Mouse (Mus musculus) stomach, embryonic 15.5 days (tissue): Measurements from ENCODE around the gene Tbx5. TPM values are rescaled to one million over a fixed set of nuclear protein-coding genes. Genes with fewer than 3 reads are reported as not detected.

Source experiments
- ATAC-seq: fragments of 200-750 bp; cut with Nextera tagmentation; 2 replicates; pipeline ENCODE4 v1.8.0; 2017; ENCODE audit warnings: low read depth, moderate number of reproducible peaks, moderate TSS enrichment; ENCODE audit not compliant: insufficient read depth, low FRiP score
- H3K27ac ChIP-seq: fragments of 300-500 bp; sonication (generic); 2 replicates; pipeline ENCODE4 v1.5.1; 2015; ENCODE audit warnings: mild to moderate bottlenecking, inconsistent platforms
- H3K27me3 ChIP-seq: fragments of 300-500 bp; sonication (generic); replicated peaks from 2 replicates; pipeline ENCODE4 v1.6.1; 2015; ENCODE audit warnings: inconsistent platforms
- H3K36me3 ChIP-seq: fragments of 300-500 bp; sonication (generic); 2 replicates; pipeline ENCODE4 v1.6.1; 2015; ENCODE audit warnings: inconsistent platforms
- H3K4me1 ChIP-seq: fragments of 300-500 bp; sonication (generic); 2 replicates; pipeline ENCODE4 v1.6.1; 2015; ENCODE audit warnings: inconsistent platforms
- H3K4me2 ChIP-seq: fragments of 300-500 bp; sonication (generic); 2 replicates; pipeline ENCODE4 v1.6.1; 2015; ENCODE audit warnings: mild to moderate bottlenecking, inconsistent platforms
- H3K4me3 ChIP-seq: fragments of 300-500 bp; sonication (generic); replicated peaks from 2 replicates; pipeline ENCODE4 v1.5.1; 2015; ENCODE audit warnings: inconsistent platforms
- H3K9ac ChIP-seq: fragments of 300-500 bp; sonication (generic); 2 replicates; pipeline ENCODE4 v1.6.1; 2015; ENCODE audit warnings: inconsistent platforms
- H3K9me3 ChIP-seq: fragments of 300-500 bp; sonication (generic); 2 replicates; pipeline ENCODE4 v1.6.1; 2016; ENCODE audit warnings: inconsistent platforms
- WGBS: fragments of 180-500 bp; shearing (Covaris S2); methylation state at CpG from one replicate; pipeline ENCODE4 v1.1.7; 2015; 5-methylcytosine and 5-hydroxymethylcytosine counted together
- polyA plus RNA-seq: library from polyadenylated mRNA; unstranded; fragments of >200 nt; fragmentation: Nextera tagmentation; extraction: Ambion mirVana; gene quantifications from 2 replicates; pipeline ENCODE4 v1.2.1, GENCODE M21; 2015

Gene Tbx5
- polyA plus RNA-seq, 1 experiment from 2014 or later, result 0.62 TPM

GRCm38 (mm10) chr5:119861301-119861700, 28.8 kb downstream of the Tbx5 start:
- H3K9me3 ChIP-seq, result no peaks in the 10 kb centered on the region
- H3K4me1 ChIP-seq, result no peaks in the 10 kb centered on the region
- no peak for ATAC-seq
- H3K4me2 ChIP-seq, result no peak overlapping the region
- WGBS, result 71% methylated on average over 5 of the region's 5 CpGs
- H3K27me3 ChIP-seq, result peaks cover 5% of the 10 kb centered on the region; the same call in 1 of the 2 replicates
- H3K4me3 ChIP-seq, result no peak overlapping the region
- H3K36me3 ChIP-seq, result no peaks in the 10 kb centered on the region
- H3K27ac ChIP-seq, result no peak overlapping the region
- no peak overlapping the region for H3K9ac ChIP-seq

GRCm38 (mm10) chr5:119862431-119862830, 30.0 kb downstream of the Tbx5 start:
- no peaks in the 10 kb centered on the region for H3K36me3 ChIP-seq
- 77% methylated on average over 5 of the region's 5 CpGs for WGBS
- no peak for ATAC-seq

DNA sequence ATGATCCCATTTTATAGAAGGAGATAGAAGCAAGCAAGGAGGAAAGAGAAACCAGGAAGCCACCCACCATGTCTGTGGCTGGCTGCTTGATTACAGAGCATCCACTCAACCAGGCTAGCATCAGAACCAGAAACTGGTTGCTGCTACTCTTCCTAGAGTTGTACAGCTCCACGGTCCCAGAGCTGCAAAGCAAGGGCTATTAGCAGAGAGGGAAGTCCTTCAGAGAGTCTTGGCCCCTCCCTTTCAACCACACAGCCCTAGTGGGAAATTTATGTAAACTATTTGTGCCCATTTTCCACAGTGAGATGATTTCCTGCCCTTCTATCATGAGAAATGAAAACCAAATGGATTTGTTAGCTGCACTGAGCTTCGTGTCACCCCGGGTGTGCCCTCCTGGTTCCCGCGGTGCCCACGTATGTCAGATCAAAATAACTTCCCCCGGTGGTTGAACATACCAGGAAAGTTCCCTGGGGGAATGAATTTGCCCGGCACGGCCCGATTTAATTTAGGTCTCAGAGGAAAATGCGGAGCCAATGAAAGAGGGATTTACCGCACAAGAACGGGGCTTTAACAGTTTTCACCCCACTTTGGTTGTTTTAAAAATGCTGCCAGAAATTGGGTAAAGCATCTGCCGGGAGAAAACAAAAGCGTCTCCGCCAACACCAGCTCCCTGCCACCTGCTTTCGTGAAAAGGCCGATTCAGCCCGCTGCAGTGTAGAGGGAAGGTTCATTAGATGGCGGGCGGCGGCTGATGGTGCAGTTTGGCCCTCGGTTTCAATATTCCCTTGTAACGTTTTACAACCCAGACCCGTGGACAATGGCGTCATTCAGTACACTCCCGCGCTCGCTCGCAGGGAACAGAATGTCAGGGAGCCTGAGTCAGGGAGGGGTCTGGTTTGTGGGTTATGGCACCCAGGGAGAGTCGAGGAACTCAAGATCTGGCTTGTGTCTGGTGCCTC, 34.1 kb downstream of the Tbx5 start:
- H3K27ac ChIP-seq, result no peak overlapping the region
- 32% methylated on average over 31 of the region's 31 CpGs for WGBS
- no peak for ATAC-seq
- H3K4me3 ChIP-seq, result no peak overlapping the region
- no peaks in the 10 kb centered on the region for H3K36me3 ChIP-seq
- no peaks in the 10 kb centered on the region for H3K4me1 ChIP-seq
- H3K27me3 ChIP-seq, result peaks cover 10% of the 10 kb centered on the region; the same call in 1 of the 2 replicates
- peak overlapping the region; percentile 34 for H3K4me2 ChIP-seq
- no peaks in the 10 kb centered on the region for H3K9me3 ChIP-seq
- H3K9ac ChIP-seq, result no peak overlapping the region

More at GRCm38 (mm10) chr5:119862431-119862830, 30.0 kb downstream of the Tbx5 start:
- peaks cover 10% of the 10 kb centered on the region; the same call in 1 of the 2 replicates for H3K27me3 ChIP-seq
- H3K4me1 ChIP-seq, result no peaks in the 10 kb centered on the region
- H3K4me3 ChIP-seq, result no peak overlapping the region
- no peak overlapping the region for H3K4me2 ChIP-seq
- no peak overlapping the region for H3K27ac ChIP-seq
- no peak overlapping the region for H3K9ac ChIP-seq
- H3K9me3 ChIP-seq, result no peaks in the 10 kb centered on the region

- WGBS, result 70% methylated on average over 6 of the region's 6 CpGs
- ATAC-seq, result no peak
- Histone ChIP-seq H3K27me3 (peaks cover 10% of the 10 kb centered on the region; the same call in 1 of the 2 replicates), H3K9ac (no peak overlapping the region), H3K9me3 (no peaks in the 10 kb centered on the region), H3K4me2 (no peak overlapping the region), H3K4me3 (no peak overlapping the region), H3K4me1 (no peaks in the 10 kb centered on the region), H3K27ac (no peak overlapping the region), H3K36me3 (no peaks in the 10 kb centered on the region)
Measured at GRCm38 (mm10) chr5:119867986-119868385, 35.5 kb downstream of the Tbx5 start.

DNA sequence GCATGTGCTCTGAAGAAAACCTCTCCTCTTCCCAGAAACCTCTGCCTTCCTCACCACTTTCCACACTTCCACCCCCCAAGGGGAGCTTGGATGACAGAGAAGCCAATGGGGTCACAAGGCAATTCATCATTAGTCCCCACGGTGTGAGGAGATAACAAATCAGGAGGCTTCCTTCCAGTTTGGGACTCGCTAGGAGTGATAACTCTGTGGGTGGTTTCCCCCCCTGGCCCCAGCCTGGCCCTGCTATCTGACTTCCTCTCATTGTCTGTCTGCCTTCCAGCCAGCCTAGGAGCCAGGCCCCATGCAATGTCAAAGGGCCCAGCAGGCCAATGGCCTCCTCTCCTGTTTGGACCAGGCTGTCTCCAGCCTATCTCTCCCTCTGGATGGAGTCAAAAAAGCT, 43.0 kb downstream of the Tbx5 start:
- no peak for ATAC-seq
- no peaks in the 10 kb centered on the region for H3K9me3 ChIP-seq
- H3K4me2 ChIP-seq, result no peak overlapping the region
- no peaks in the 10 kb centered on the region for H3K4me1 ChIP-seq
- H3K4me3 ChIP-seq, result no peak overlapping the region
- H3K27me3 ChIP-seq, result no peaks in the 10 kb centered on the region
- no peak overlapping the region for H3K27ac ChIP-seq
- WGBS, result 6% methylated on average over 2 of the region's 2 CpGs
- no peak overlapping the region for H3K9ac ChIP-seq
- H3K36me3 ChIP-seq, result no peaks in the 10 kb centered on the region

GRCm38 (mm10) chr5:119877185-119877584, 44.7 kb downstream of the Tbx5 start:
- Histone ChIP-seq H3K36me3 (no peaks in the 10 kb centered on the region), H3K27ac (no peak overlapping the region)

GRCm38 (mm10) chr5:119885595-119885994, 53.1 kb downstream of the Tbx5 start:
- Histone ChIP-seq H3K4me1 (no peaks in the 10 kb centered on the region), H3K27me3 (no peaks in the 10 kb centered on the region), H3K4me3 (no peak overlapping the region), H3K9me3 (no peaks in the 10 kb centered on the region), H3K4me2 (no peak overlapping the region), H3K9ac (no peak overlapping the region), H3K36me3 (no peaks in the 10 kb centered on the region), H3K27ac (no peak overlapping the region)
- WGBS, result 59% methylated on average over 8 of the region's 8 CpGs
- ATAC-seq, result no peak

More at GRCm38 (mm10) chr5:119877185-119877584, 44.7 kb downstream of the Tbx5 start:
- Histone ChIP-seq H3K4me3 (no peak overlapping the region), H3K9me3 (no peaks in the 10 kb centered on the region), H3K27me3 (no peaks in the 10 kb centered on the region), H3K4me2 (no peak overlapping the region), H3K9ac (no peak overlapping the region), H3K4me1 (no peaks in the 10 kb centered on the region)
- ATAC-seq, result no peak
- 60% methylated on average over 6 of the region's 6 CpGs for WGBS

DNA sequence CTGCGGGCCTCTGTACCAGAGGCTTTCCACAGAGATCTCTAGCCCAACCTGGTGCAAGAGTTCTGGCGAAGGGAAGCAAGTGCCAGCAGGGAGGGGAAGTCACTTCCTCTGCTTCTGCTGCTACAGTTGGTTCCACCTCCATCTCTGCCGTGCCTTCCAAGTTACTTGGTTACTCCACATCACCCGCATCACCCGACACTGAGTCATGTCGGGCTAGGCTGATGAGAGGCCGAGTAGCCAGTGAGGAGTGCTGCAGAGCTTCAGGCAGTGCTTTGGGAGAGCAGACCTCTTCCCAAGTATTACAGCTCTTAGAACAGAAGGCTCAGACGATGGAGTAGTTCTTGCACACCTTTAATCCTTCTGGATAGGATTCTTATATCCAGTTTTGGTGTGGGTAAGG, 54.9 kb downstream of the Tbx5 start:
- no peak overlapping the region for H3K9ac ChIP-seq
- WGBS, result 77% methylated on average over 8 of the region's 8 CpGs
- no peaks in the 10 kb centered on the region for H3K36me3 ChIP-seq
- H3K4me3 ChIP-seq, result no peak overlapping the region
- no peak overlapping the region for H3K4me2 ChIP-seq
- no peak for ATAC-seq
- no peak overlapping the region for H3K27ac ChIP-seq
- no peaks in the 10 kb centered on the region for H3K9me3 ChIP-seq
- no peaks in the 10 kb centered on the region for H3K4me1 ChIP-seq
- H3K27me3 ChIP-seq, result no peaks in the 10 kb centered on the region

GRCm38 (mm10) chr5:119891960-119892359, 59.5 kb downstream of the Tbx5 start:
- Histone ChIP-seq H3K27ac (no peak overlapping the region), H3K27me3 (no peaks in the 10 kb centered on the region), H3K9me3 (no peaks in the 10 kb centered on the region), H3K9ac (no peak overlapping the region), H3K4me1 (no peaks in the 10 kb centered on the region), H3K4me3 (no peak overlapping the region), H3K4me2 (no peak overlapping the region), H3K36me3 (no peaks in the 10 kb centered on the region)
- WGBS, result 64% methylated on average over 5 of the region's 5 CpGs
- no peak for ATAC-seq

GRCm38 (mm10) chr5:119893060-119893459, 60.6 kb downstream of the Tbx5 start:
- ATAC-seq, result no peak
- Histone ChIP-seq H3K4me3 (no peak overlapping the region), H3K9me3 (no peaks in the 10 kb centered on the region), H3K27me3 (no peaks in the 10 kb centered on the region), H3K4me1 (no peaks in the 10 kb centered on the region), H3K9ac (no peak overlapping the region), H3K36me3 (no peaks in the 10 kb centered on the region), H3K4me2 (no peak overlapping the region), H3K27ac (no peak overlapping the region)
- WGBS, result 73% methylated on average over 3 of the region's 3 CpGs

- H3K4me2 ChIP-seq, result no peak overlapping the region
- no peak overlapping the region for H3K4me3 ChIP-seq
- 45% methylated on average over 3 of the region's 3 CpGs for WGBS
- H3K36me3 ChIP-seq, result no peaks in the 10 kb centered on the region
- no peaks in the 10 kb centered on the region for H3K4me1 ChIP-seq
- no peak overlapping the region for H3K9ac ChIP-seq
- H3K27ac ChIP-seq, result no peak overlapping the region
- H3K27me3 ChIP-seq, result no peaks in the 10 kb centered on the region
- H3K9me3 ChIP-seq, result no peaks in the 10 kb centered on the region
- ATAC-seq, result no peak
Measured at GRCm38 (mm10) chr5:119896605-119897004, 64.1 kb downstream of the Tbx5 start.

GRCm38 (mm10) chr5:119916551-119917171, 84.2 kb downstream of the Tbx5 start:
- Histone ChIP-seq H3K36me3 (no peaks in the 10 kb centered on the region), H3K27me3 (no peaks in the 10 kb centered on the region), H3K9me3 (no peaks in the 10 kb centered on the region), H3K4me3 (no peak overlapping the region), H3K9ac (no peak overlapping the region), H3K4me1 (no peaks in the 10 kb centered on the region), H3K4me2 (no peak overlapping the region), H3K27ac (no peak overlapping the region)
- 63% methylated on average over 12 of the region's 12 CpGs for WGBS
- ATAC-seq, result no peak
